ENCODE assay signal across 13 mouse cellular contexts in genomic region chr9:43419993-43420715, GRCm38 (mm10).
A peak's percentile ranks its signal among the peaks of the same experiment; 100 is the strongest.
DNase-seq lines count a peak whose midpoint lies in the region; ATAC-seq and TF ChIP-seq lines count a peak whose summit lies in the region.
"Had no signal": no experiment of that assay in that cellular context is flagged by ENCODE, and none has a peak within 500 bp of the region (broad histone marks: within the 10 kb centered on the region; RNA-seq: fewer than 3 reads in every experiment).

No protein-coding gene starts in this region.

- no peak for DNase-seq in forebrain, embryonic 10.5 days (ENCODE audit: extremely low spot score, low spot score)
- peak; percentile 25 for DNase-seq in ZHBTc4 (ENCODE audit: low read depth, low spot score)
- DNase-seq in hindbrain, embryonic 11.5 days (ENCODE audit: low spot score), result peak; percentile 39
- DNase-seq in layer of hippocampus, adult 9-10 months (ENCODE audit: low spot score), result no peak
- DNase-seq in left cerebral cortex, adult 18-20 months (ENCODE audit: low spot score in 2 of 2), result no peak
- no peak for DNase-seq in lung, adult 2 months
- DNase-seq: kidney, adult 11 months; lung, postnatal 14 days; spleen, adult 18-20 months had no signal

- H3K36me3 ChIP-seq in forebrain, embryonic 10.5 days (replicated peaks), result no peaks in the 10 kb centered on the region
- no peaks in the 10 kb centered on the region for H3K36me3 ChIP-seq in forebrain, embryonic 16.5 days (ENCODE audit: control insufficient read depth, insufficient read depth)
- H3K36me3 ChIP-seq in hindbrain, embryonic 11.5 days (ENCODE audit: control insufficient read depth, insufficient read depth, low read length), result no peaks in the 10 kb centered on the region
- no peaks in the 10 kb centered on the region for H3K36me3 ChIP-seq in midbrain, embryonic 15.5 days (replicated peaks)
- H3K36me3 ChIP-seq: limb, embryonic 15.5 days had no signal

- H3K4me2 ChIP-seq in forebrain, embryonic 16.5 days (ENCODE audit: low read length), result no peak overlapping the region
- H3K4me2 ChIP-seq in hindbrain, embryonic 11.5 days (replicated peaks; ENCODE audit: low read depth, low read length), result peak overlapping the region; percentile 29
- H3K4me2 ChIP-seq in midbrain, embryonic 15.5 days, result peak overlapping the region; percentile 18; the same call in 1 of the 2 replicates
- H3K4me2 ChIP-seq: limb, embryonic 15.5 days had no signal

- H3K4me3 ChIP-seq in forebrain, embryonic 10.5 days, result peak overlapping the region; percentile 31; the same call in 1 of the 2 replicates
- no peak overlapping the region for H3K4me3 ChIP-seq in forebrain, embryonic 16.5 days (replicated peaks; ENCODE audit: low read length)
- no peak overlapping the region for H3K4me3 ChIP-seq in hindbrain, embryonic 11.5 days (ENCODE audit: low read depth, low read length)
- H3K4me3 ChIP-seq in midbrain, embryonic 15.5 days, result no peak overlapping the region
- no peak overlapping the region for H3K4me3 ChIP-seq in lung, adult 2 months (replicated peaks; ENCODE audit: extremely low read depth, low read depth, low read length)
- H3K4me3 ChIP-seq: layer of hippocampus, adult 2 months; limb, embryonic 15.5 days had no signal

- no peak for TF ChIP-seq POLR2A in lung, adult 2 months (IDR thresholded peaks at IDR 0.05; ENCODE audit: borderline replicate concordance, extremely low read depth, low read depth, low read length)

- no peak overlapping the region; the same call in 1 of the 2 replicates for H3K27ac ChIP-seq in forebrain, embryonic 10.5 days
- no peak overlapping the region for H3K27ac ChIP-seq in forebrain, embryonic 16.5 days (ENCODE audit: low read length)
- no peak overlapping the region for H3K27ac ChIP-seq in hindbrain, embryonic 11.5 days (ENCODE audit: low read depth, low read length)
- H3K27ac ChIP-seq in midbrain, embryonic 15.5 days, result no peak overlapping the region
- H3K27ac ChIP-seq: layer of hippocampus, adult 2 months; limb, embryonic 15.5 days had no signal

- 21% methylated on average over 17 of the region's 17 CpGs for WGBS in forebrain, embryonic 10.5 days
- 17% methylated on average over 17 of the region's 17 CpGs for WGBS in forebrain, embryonic 16.5 days
- 19% methylated on average over 17 of the region's 17 CpGs for WGBS in hindbrain, embryonic 11.5 days
- 13% methylated on average over 17 of the region's 17 CpGs for WGBS in midbrain, embryonic 15.5 days
- 22% methylated on average over 17 of the region's 17 CpGs for WGBS in lung, adult 2 months

- H3K9me3 ChIP-seq in forebrain, embryonic 10.5 days, result no peaks in the 10 kb centered on the region
- no peaks in the 10 kb centered on the region for H3K9me3 ChIP-seq in forebrain, embryonic 16.5 days (ENCODE audit: control insufficient read depth, low read length)
- no peaks in the 10 kb centered on the region for H3K9me3 ChIP-seq in hindbrain, embryonic 11.5 days (ENCODE audit: control insufficient read depth, low read length)
- no peaks in the 10 kb centered on the region for H3K9me3 ChIP-seq in midbrain, embryonic 15.5 days
- H3K9me3 ChIP-seq: limb, embryonic 15.5 days had no signal

- no peak for ATAC-seq in forebrain, embryonic 16.5 days
- ATAC-seq in hindbrain, embryonic 11.5 days (ENCODE audit: low FRiP score), result no peak
- ATAC-seq in midbrain, embryonic 15.5 days (replicated peaks), result no peak

- H3K4me1 ChIP-seq in forebrain, embryonic 10.5 days, result peaks cover 22% of the 10 kb centered on the region
- H3K4me1 ChIP-seq in forebrain, embryonic 16.5 days (replicated peaks; ENCODE audit: control insufficient read depth, insufficient read depth, low read length), result no peaks in the 10 kb centered on the region
- H3K4me1 ChIP-seq in hindbrain, embryonic 11.5 days (replicated peaks; ENCODE audit: control insufficient read depth, insufficient read depth, low read length), result no peaks in the 10 kb centered on the region
- 0 out of 2 replicates have a peak, but pooled peaks cover 4% of the 10 kb centered on the region for H3K4me1 ChIP-seq in midbrain, embryonic 15.5 days
- no peaks in the 10 kb centered on the region for H3K4me1 ChIP-seq in lung, adult 2 months (ENCODE audit: control insufficient read depth, insufficient read depth, low read length)
- H3K4me1 ChIP-seq: limb, embryonic 15.5 days had no signal

- peaks cover 43% of the 10 kb centered on the region for H3K27me3 ChIP-seq in forebrain, embryonic 10.5 days (ENCODE audit: poor library complexity, severe bottlenecking)
- no peaks in the 10 kb centered on the region; the same call in 1 of the 2 replicates for H3K27me3 ChIP-seq in forebrain, embryonic 16.5 days (replicated peaks; ENCODE audit: control insufficient read depth, insufficient read depth, low read length)
- no peaks in the 10 kb centered on the region for H3K27me3 ChIP-seq in hindbrain, embryonic 11.5 days (ENCODE audit: control insufficient read depth, insufficient read depth, low read length)
- H3K27me3 ChIP-seq in midbrain, embryonic 15.5 days (replicated peaks), result no peaks in the 10 kb centered on the region

- H3K9ac ChIP-seq in forebrain, embryonic 16.5 days (replicated peaks; ENCODE audit: low read depth, low read length), result no peak overlapping the region
- peak overlapping the region; percentile 15; the same call in 1 of the 2 replicates for H3K9ac ChIP-seq in hindbrain, embryonic 11.5 days (ENCODE audit: low read depth, low read length)
- H3K9ac ChIP-seq in midbrain, embryonic 15.5 days, result no peak overlapping the region
- H3K9ac ChIP-seq: limb, embryonic 15.5 days had no signal

- TF ChIP-seq CTCF in lung, adult 2 months (IDR thresholded peaks at IDR 0.05; ENCODE audit: insufficient read depth, low read length), result no peak

Comparison
In these comparisons a context has a peak if more than half of its experiments do, and no peak if none do; other contexts are left out.
1. DNase-seq: peak in ZHBTc4 (single experiment) and hindbrain, embryonic 11.5 days (single experiment); none in forebrain, embryonic 10.5 days (single experiment), layer of hippocampus, adult 9-10 months (single experiment), left cerebral cortex, adult 18-20 months (0 of 2) and lung, adult 2 months (single experiment).